Mouse (Mus musculus) liver, embryonic 14.5 days (tissue): ENCODE measurements at regions not wholly inside any gene's neighbourhood (a gene's known extent, or its start where the extent isn't known, plus 50 kb on each side); places are given as distances from the start of the nearest gene placed in this dataset.

Source experiments
- ATAC-seq: fragments of 200-750 bp; cut with Nextera tagmentation; 2 replicates; pipeline ENCODE4 v1.8.0; 2017; ENCODE audit warnings: moderate number of reproducible peaks, mild to moderate bottlenecking, moderate library complexity; ENCODE audit not compliant: insufficient read depth
- DNase-seq, 3 experiments: peaks; one replicate each; pipeline ENCODE4 v3.0.0-alpha.2; 2012 to 2013; ENCODE audit warnings: low read depth in 3 of 3, low spot score in 3 of 3
- H3K27ac ChIP-seq: fragments of 300-500 bp; sonication (generic); 2 replicates; pipeline ENCODE4 v1.5.1; 2014; ENCODE audit warnings: moderate library complexity, mild to moderate bottlenecking, control low read depth, inconsistent platforms
- H3K27me3 ChIP-seq: fragments of 300-500 bp; sonication (generic); 2 replicates; pipeline ENCODE4 v1.6.1; 2014; ENCODE audit warnings: mild to moderate bottlenecking, low read length, moderate library complexity; ENCODE audit not compliant: control insufficient read depth, insufficient read depth
- H3K36me3 ChIP-seq: fragments of 300-500 bp; sonication (generic); replicated peaks from 2 replicates; pipeline ENCODE4 v1.6.1; 2014; ENCODE audit warnings: low read depth; ENCODE audit not compliant: control insufficient read depth, insufficient read depth
- H3K4me1 ChIP-seq, 2 experiments: fragments of 200-500 bp in 1 of 2; fragments of 300-500 bp in 1 of 2; sonication (generic) in 1 of 2; replicated peaks; 2 replicates each; pipeline ENCODE4 v1.6.1; 2012 to 2014; ENCODE audit warnings: antibody characterized with exemption in 1 of 2, inconsistent platforms in 1 of 2, low read length in 1 of 2; ENCODE audit not compliant: control insufficient read depth in 2 of 2, insufficient read depth in 2 of 2
- H3K4me2 ChIP-seq: fragments of 300-500 bp; sonication (generic); 2 replicates; pipeline ENCODE4 v1.6.1; 2014; ENCODE audit warnings: low read depth, mild to moderate bottlenecking, control low read depth, moderate library complexity
- H3K4me3 ChIP-seq, 2 experiments: fragments of 200-500 bp in 1 of 2; fragments of 300-500 bp in 1 of 2; sonication (generic) in 1 of 2; 2 replicates each; pipeline ENCODE4 v1.5.1; 2012 to 2014; ENCODE audit warnings: low read depth in 2 of 2, low read length in 2 of 2, mild to moderate bottlenecking in 2 of 2, control low read depth in 1 of 2, inconsistent platforms in 1 of 2, moderate library complexity in 1 of 2; ENCODE audit not compliant: insufficient read depth in 1 of 2
- H3K9ac ChIP-seq: fragments of 300-500 bp; sonication (generic); replicated peaks from 2 replicates; pipeline ENCODE4 v1.6.1; 2014; ENCODE audit warnings: mild to moderate bottlenecking, control low read depth, moderate library complexity
- H3K9me3 ChIP-seq: fragments of 300-500 bp; sonication (generic); 2 replicates; pipeline ENCODE4 v1.6.1; 2016; ENCODE audit warnings: low read length, mixed read lengths; ENCODE audit not compliant: control insufficient read depth
- CTCF ChIP-seq: IDR thresholded peaks from 2 replicates; pipeline ENCODE4 v1.5.1; 2016; ENCODE audit warnings: antibody characterized with exemption, low read depth, control low read depth
- EP300 ChIP-seq: IDR thresholded peaks from 2 replicates; pipeline ENCODE4 v1.6.1; 2016; ENCODE audit warnings: antibody characterized with exemption, low read depth
- WGBS: fragments of 180-500 bp; shearing (Covaris S2); extraction: QIAGEN DNeasy Blood & Tissue Kit; methylation state at CpG from one replicate; pipeline ENCODE4 v1.1.7; 2014; ENCODE audit not compliant: insufficient replicate concordance; 5-methylcytosine and 5-hydroxymethylcytosine counted together

- no peaks in the 10 kb centered on the region for H3K27me3 ChIP-seq
- 74% methylated on average over 7 of the region's 7 CpGs for WGBS
- TF ChIP-seq EP300 (no peak), CTCF (no peak)
- H3K4me3 ChIP-seq: no peak overlapping the region
- DNase-seq (no peak), ATAC-seq (no peak)
- no peaks in the 10 kb centered on the region for H3K9me3 ChIP-seq
- no peak overlapping the region for H3K4me2 ChIP-seq
- H3K9ac ChIP-seq: no peak overlapping the region
- no peaks in the 10 kb centered on the region for H3K4me1 ChIP-seq
- no peaks in the 10 kb centered on the region for H3K36me3 ChIP-seq
- no peak overlapping the region for H3K27ac ChIP-seq
Measured at GRCm38 (mm10) chr15:62470683-62471331, 1374.2 kb downstream of the Gsdmc2 start.

GRCm38 (mm10) chr15:62468076-62468475, 1376.9 kb downstream of the Gsdmc2 start:
- 62% methylated on average over 3 of the region's 3 CpGs for WGBS
- no peaks in the 10 kb centered on the region for H3K36me3 ChIP-seq
- no peak for DNase-seq
- H3K4me2 ChIP-seq: no peak overlapping the region
- no peaks in the 10 kb centered on the region for H3K4me1 ChIP-seq
- no peak for TF ChIP-seq CTCF
- TF ChIP-seq EP300: no peak
- no peaks in the 10 kb centered on the region for H3K27me3 ChIP-seq
- no peak overlapping the region for H3K4me3 ChIP-seq
- H3K9me3 ChIP-seq: no peaks in the 10 kb centered on the region
- ATAC-seq: no peak
- no peak overlapping the region for H3K27ac ChIP-seq
- no peak overlapping the region for H3K9ac ChIP-seq

DNA sequence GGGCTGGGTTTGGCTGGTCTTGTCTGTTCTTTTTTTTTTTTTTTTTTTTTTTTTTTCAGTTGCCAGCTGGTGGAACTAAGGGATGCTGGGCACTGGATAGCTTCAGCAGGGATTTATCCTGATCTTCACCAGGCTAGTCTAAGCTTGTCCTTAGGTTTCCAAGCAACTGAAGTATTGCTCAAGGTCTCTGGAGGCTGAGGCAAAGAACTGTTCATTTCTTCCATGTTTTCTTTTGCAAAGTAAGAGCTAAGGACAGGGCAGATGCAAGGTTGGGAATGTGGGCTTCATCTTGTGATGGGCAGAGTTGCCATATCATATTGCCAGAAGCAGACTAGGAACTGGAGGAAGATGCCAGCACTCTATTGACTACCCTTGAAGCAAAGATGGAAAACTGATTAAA, 1378.1 kb downstream of the Gsdmc2 start:
- Histone ChIP-seq H3K9ac (no peak overlapping the region), H3K27me3 (no peaks in the 10 kb centered on the region), H3K4me2 (no peak overlapping the region), H3K27ac (no peak overlapping the region), H3K4me3 (no peak overlapping the region), H3K36me3 (no peaks in the 10 kb centered on the region), H3K4me1 (no peaks in the 10 kb centered on the region), H3K9me3 (no peaks in the 10 kb centered on the region)
- TF ChIP-seq CTCF (no peak), EP300 (no peak)
- DNase-seq (no peak), ATAC-seq (no peak)

GRCm38 (mm10) chr15:62465026-62465839, 1379.7 kb downstream of the Gsdmc2 start:
- Histone ChIP-seq H3K9ac (no peak overlapping the region), H3K27me3 (no peaks in the 10 kb centered on the region), H3K27ac (no peak overlapping the region), H3K4me1 (no peaks in the 10 kb centered on the region), H3K4me3 (no peak overlapping the region), H3K9me3 (no peaks in the 10 kb centered on the region), H3K4me2 (no peak overlapping the region), H3K36me3 (no peaks in the 10 kb centered on the region)
- TF ChIP-seq EP300 (no peak), CTCF (no peak)
- WGBS: 64% methylated on average over 6 of the region's 6 CpGs
- DNase-seq: no peak
- ATAC-seq: no peak

- no peak overlapping the region for H3K4me3 ChIP-seq
- no peaks in the 10 kb centered on the region for H3K36me3 ChIP-seq
- H3K4me2 ChIP-seq: no peak overlapping the region
- H3K27ac ChIP-seq: no peak overlapping the region
- no peak overlapping the region for H3K9ac ChIP-seq
- DNase-seq: no peak
- H3K9me3 ChIP-seq: no peaks in the 10 kb centered on the region
- H3K4me1 ChIP-seq: no peaks in the 10 kb centered on the region
- ATAC-seq: no peak
- TF ChIP-seq EP300: no peak
- WGBS: 56% methylated on average over 3 of the region's 3 CpGs
- no peaks in the 10 kb centered on the region for H3K27me3 ChIP-seq
Measured at GRCm38 (mm10) chr15:62462698-62463097, 1382.3 kb downstream of the Gsdmc2 start.
